ENCODE assay signal across 8 mouse cellular contexts in genomic region chr2:145831949-145832835, GRCm38 (mm10).
DNase-seq lines count a peak whose midpoint lies in the region; ATAC-seq and TF ChIP-seq lines count a peak whose summit lies in the region.

No protein-coding gene starts in this region.

- H3K36me3 ChIP-seq in hindbrain, embryonic 10.5 days: no peaks in the 10 kb centered on the region
- H3K36me3 ChIP-seq in neural tube, embryonic 13.5 days: no peaks in the 10 kb centered on the region

- H3K9ac ChIP-seq in neural tube, embryonic 13.5 days: no peak overlapping the region

- no peak for TF ChIP-seq POLR2A in lung, adult 2 months (IDR thresholded peaks at IDR 0.05; ENCODE audit: borderline replicate concordance, extremely low read depth, low read depth, low read length)

- no peaks in the 10 kb centered on the region for H3K27me3 ChIP-seq in hindbrain, embryonic 10.5 days (ENCODE audit: insufficient read depth, poor library complexity, severe bottlenecking)
- no peaks in the 10 kb centered on the region for H3K27me3 ChIP-seq in neural tube, embryonic 13.5 days

- 46% methylated on average over 17 of the region's 17 CpGs for WGBS in hindbrain, embryonic 10.5 days
- WGBS in lung, adult 2 months: 19% methylated on average over 17 of the region's 17 CpGs
- WGBS in neural tube, embryonic 13.5 days: 35% methylated on average over 17 of the region's 17 CpGs

- H3K4me2 ChIP-seq in neural tube, embryonic 13.5 days: peak overlapping the region; percentile 33

- H3K27ac ChIP-seq in hindbrain, embryonic 10.5 days: peak overlapping the region; percentile 85
- H3K27ac ChIP-seq in layer of hippocampus, adult 2 months: peak overlapping the region; percentile 90
- H3K27ac ChIP-seq in neural tube, embryonic 13.5 days (replicated peaks): peak overlapping the region; percentile 83

- peak overlapping the region; percentile 20; the same call in 1 of the 2 replicates for H3K4me3 ChIP-seq in hindbrain, embryonic 10.5 days
- peak overlapping the region; percentile 42 for H3K4me3 ChIP-seq in layer of hippocampus, adult 2 months
- no peak overlapping the region for H3K4me3 ChIP-seq in lung, adult 2 months (replicated peaks; ENCODE audit: extremely low read depth, low read depth, low read length)
- H3K4me3 ChIP-seq in neural tube, embryonic 13.5 days: no peak overlapping the region

- peaks cover 16% of the 10 kb centered on the region for H3K4me1 ChIP-seq in hindbrain, embryonic 10.5 days (replicated peaks)
- peaks cover 23% of the 10 kb centered on the region for H3K4me1 ChIP-seq in lung, adult 2 months (ENCODE audit: control insufficient read depth, insufficient read depth, low read length)
- H3K4me1 ChIP-seq in neural tube, embryonic 13.5 days (replicated peaks): peaks cover 19% of the 10 kb centered on the region

- TF ChIP-seq CTCF in layer of hippocampus, adult 2 months (conservative IDR thresholded peaks at IDR 0.05): no peak
- TF ChIP-seq CTCF in lung, adult 2 months (IDR thresholded peaks at IDR 0.05; ENCODE audit: insufficient read depth, low read length): no peak

- ATAC-seq in neural tube, embryonic 13.5 days (ENCODE audit: low read depth): peak; percentile 92

- no peaks in the 10 kb centered on the region for H3K9me3 ChIP-seq in hindbrain, embryonic 10.5 days
- H3K9me3 ChIP-seq in neural tube, embryonic 13.5 days: no peaks in the 10 kb centered on the region

- peak; percentile 12 to 13 for DNase-seq in CD8-positive naive resting alpha-beta T cell, adult 2 months (ENCODE audit: low read depth in 2 of 2, low spot score in 2 of 2)
- DNase-seq in brain, embryonic 18.5 days (ENCODE audit: low read depth, low spot score): peak; percentile 64
- peak; percentile 50 to 51 for DNase-seq in frontal cortex, postnatal 10 days (ENCODE audit: low spot score in 2 of 2)
- peak; percentile 65 for DNase-seq in hindbrain, embryonic 10.5 days (ENCODE audit: low spot score)
- DNase-seq in layer of hippocampus, adult 2 months (ENCODE audit: low spot score in 2 of 2): peak; percentile 35 to 64
- peak; percentile 45 for DNase-seq in lung, adult 2 months
- peak; percentile 16 to 35 for DNase-seq in thymus, postnatal 10 days (ENCODE audit: low spot score in 2 of 2)

Comparison
In these comparisons a context has a peak if more than half of its experiments do, and no peak if none do; other contexts are left out.
1. DNase-seq: peak in every context shown above with its lines; median percentile 65 in hindbrain, embryonic 10.5 days; 64 in brain, embryonic 18.5 days; 50 in frontal cortex, postnatal 10 days; 50 in layer of hippocampus, adult 2 months; 45 in lung, adult 2 months; 26 in thymus, postnatal 10 days; 12 in CD8-positive naive resting alpha-beta T cell, adult 2 months.
2. H3K4me3 ChIP-seq: peak in hindbrain, embryonic 10.5 days (single experiment) and layer of hippocampus, adult 2 months (single experiment); none in lung, adult 2 months (single experiment) and neural tube, embryonic 13.5 days (single experiment).
3. Peak in every context shown above with its lines, with median percentiles within 50 percentile points of each other: H3K27ac ChIP-seq.